Mouse (Mus musculus) liver, embryonic 14.5 days (tissue): ENCODE data around the gene Cct4. TPM values are rescaled to one million over a fixed set of nuclear protein-coding genes. Genes with fewer than 3 reads are reported as not detected.

Source experiments
- ATAC-seq: fragments of 200-750 bp; cut with Nextera tagmentation; 2 replicates; pipeline ENCODE4 v1.8.0; 2017; ENCODE audit warnings: moderate number of reproducible peaks, mild to moderate bottlenecking, moderate library complexity; ENCODE audit not compliant: insufficient read depth
- DNase-seq, 3 experiments: peaks; one replicate each; pipeline ENCODE4 v3.0.0-alpha.2; 2012 to 2013; ENCODE audit warnings: low read depth in 3 of 3, low spot score in 3 of 3
- H3K27ac ChIP-seq: fragments of 300-500 bp; sonication (generic); 2 replicates; pipeline ENCODE4 v1.5.1; 2014; ENCODE audit warnings: moderate library complexity, mild to moderate bottlenecking, control low read depth, inconsistent platforms
- H3K27me3 ChIP-seq: fragments of 300-500 bp; sonication (generic); 2 replicates; pipeline ENCODE4 v1.6.1; 2014; ENCODE audit warnings: mild to moderate bottlenecking, low read length, moderate library complexity; ENCODE audit not compliant: control insufficient read depth, insufficient read depth
- H3K36me3 ChIP-seq: fragments of 300-500 bp; sonication (generic); replicated peaks from 2 replicates; pipeline ENCODE4 v1.6.1; 2014; ENCODE audit warnings: low read depth; ENCODE audit not compliant: control insufficient read depth, insufficient read depth
- H3K4me1 ChIP-seq, 2 experiments: fragments of 200-500 bp in 1 of 2; fragments of 300-500 bp in 1 of 2; sonication (generic) in 1 of 2; replicated peaks; 2 replicates each; pipeline ENCODE4 v1.6.1; 2012 to 2014; ENCODE audit warnings: antibody characterized with exemption in 1 of 2, inconsistent platforms in 1 of 2, low read length in 1 of 2; ENCODE audit not compliant: control insufficient read depth in 2 of 2, insufficient read depth in 2 of 2
- H3K4me2 ChIP-seq: fragments of 300-500 bp; sonication (generic); 2 replicates; pipeline ENCODE4 v1.6.1; 2014; ENCODE audit warnings: low read depth, mild to moderate bottlenecking, control low read depth, moderate library complexity
- H3K4me3 ChIP-seq, 2 experiments: fragments of 200-500 bp in 1 of 2; fragments of 300-500 bp in 1 of 2; sonication (generic) in 1 of 2; 2 replicates each; pipeline ENCODE4 v1.5.1; 2012 to 2014; ENCODE audit warnings: low read depth in 2 of 2, low read length in 2 of 2, mild to moderate bottlenecking in 2 of 2, control low read depth in 1 of 2, inconsistent platforms in 1 of 2, moderate library complexity in 1 of 2; ENCODE audit not compliant: insufficient read depth in 1 of 2
- H3K9ac ChIP-seq: fragments of 300-500 bp; sonication (generic); replicated peaks from 2 replicates; pipeline ENCODE4 v1.6.1; 2014; ENCODE audit warnings: mild to moderate bottlenecking, control low read depth, moderate library complexity
- H3K9me3 ChIP-seq: fragments of 300-500 bp; sonication (generic); 2 replicates; pipeline ENCODE4 v1.6.1; 2016; ENCODE audit warnings: low read length, mixed read lengths; ENCODE audit not compliant: control insufficient read depth
- CTCF ChIP-seq: IDR thresholded peaks from 2 replicates; pipeline ENCODE4 v1.5.1; 2016; ENCODE audit warnings: antibody characterized with exemption, low read depth, control low read depth
- EP300 ChIP-seq: IDR thresholded peaks from 2 replicates; pipeline ENCODE4 v1.6.1; 2016; ENCODE audit warnings: antibody characterized with exemption, low read depth
- WGBS: fragments of 180-500 bp; shearing (Covaris S2); extraction: QIAGEN DNeasy Blood & Tissue Kit; methylation state at CpG from one replicate; pipeline ENCODE4 v1.1.7; 2014; ENCODE audit not compliant: insufficient replicate concordance; 5-methylcytosine and 5-hydroxymethylcytosine counted together
- polyA plus RNA-seq, 2 experiments: library from polyadenylated mRNA; depleted of rRNA in 1 of 2; stranded (reverse) in 1 of 2; unstranded in 1 of 2; fragments of >200 nt; fragmentation: Nextera tagmentation in 1 of 2; extraction: Ambion mirVana in 1 of 2; gene quantifications; 2 replicates each; pipeline versions ENCODE4 v1.2.1 to v1.2.3; 2012 to 2014

Gene Cct4
- polyA plus RNA-seq (2012; rRNA removed) (41.0 and 65.4 TPM in 2 replicates), polyA plus RNA-seq (2014; fragmentation: Nextera tagmentation; extraction: Ambion mirVana) (142 and 158 TPM in 2 replicates)

DNA sequence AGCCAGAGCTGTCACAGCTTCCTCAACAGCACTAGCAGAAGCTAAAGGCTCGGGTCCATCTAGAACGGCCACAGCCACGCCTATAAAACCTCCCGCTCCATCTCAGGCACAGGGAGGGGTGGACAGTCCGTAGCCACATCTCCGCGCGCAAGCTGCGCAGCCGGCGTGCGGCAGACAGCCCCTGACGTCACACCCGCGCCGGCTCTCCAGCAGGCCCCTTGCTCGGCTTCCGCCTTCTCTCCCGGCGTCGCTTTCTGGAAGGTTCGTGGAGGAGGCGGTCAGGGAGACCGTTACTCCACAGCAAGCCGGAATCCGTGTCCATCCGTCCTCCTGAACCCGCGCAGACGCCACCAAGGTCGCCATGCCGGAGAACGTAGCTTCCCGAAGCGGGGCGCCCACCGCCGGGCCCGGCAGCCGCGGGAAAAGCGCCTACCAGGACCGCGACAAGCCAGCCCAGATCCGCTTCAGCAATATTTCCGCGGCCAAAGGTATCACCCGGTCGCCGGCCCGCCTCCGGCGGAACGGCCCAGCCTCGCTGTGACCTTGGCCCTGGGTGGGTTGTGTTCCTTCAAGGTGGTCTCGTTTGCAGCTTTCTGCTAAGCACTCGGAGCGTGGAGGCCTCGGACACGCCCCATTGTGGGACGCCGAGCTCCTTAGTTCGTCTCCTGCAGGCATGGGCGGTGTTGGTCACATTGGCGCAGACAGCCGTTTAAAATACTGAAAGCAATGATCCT, at the start of gene Cct4:
TSS of gene Cct4 (plus strand) at position 127 of the 734 bp plus-strand sequence.
- Histone ChIP-seq H3K27ac (peak within 1 kb of the TSS; percentile 47), H3K9me3 (no peaks in the 10 kb centered on the region), H3K4me3 (peak within 1 kb of the TSS; percentile 65 to 71), H3K36me3 (peaks cover 22% of the 10 kb centered on the region), H3K4me1 (peaks cover 4 to 11% of the 10 kb centered on the region in 2 experiments), H3K4me2 (peak within 1 kb of the TSS; percentile 80), H3K27me3 (no peaks in the 10 kb centered on the region), H3K9ac (peak within 1 kb of the TSS; percentile 76)
- ATAC-seq, result peak; percentile 98
- under 1% methylated on average over 66 of the region's 66 CpGs for WGBS
- DNase-seq, result peak; percentile 78 to 82 (median 80)
- no peak for TF ChIP-seq CTCF
- TF ChIP-seq EP300, result 0 out of 2 replicates have a peak, but pooled peaks have one; percentile 45

DNA sequence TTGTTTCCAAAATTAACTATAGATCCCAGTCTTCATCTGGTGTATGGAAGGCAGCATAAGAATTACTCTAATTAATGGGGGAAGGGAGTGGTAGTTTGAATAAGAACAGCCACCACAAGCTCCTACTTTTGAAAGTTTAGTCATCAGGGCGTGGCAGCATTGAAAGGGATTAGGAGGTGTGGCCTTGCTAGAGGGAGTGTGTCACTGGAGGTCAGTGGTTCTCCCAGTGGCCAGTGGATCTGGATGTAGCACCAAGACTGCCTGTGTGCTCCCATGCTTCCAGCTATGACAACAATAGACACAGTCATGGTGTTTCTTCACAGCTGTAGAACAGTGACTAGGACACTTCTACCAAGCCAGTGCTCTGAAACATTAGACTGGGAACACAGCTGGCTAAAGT, 41.2 kb upstream of the Cct4 start:
- no peaks in the 10 kb centered on the region for H3K27me3 ChIP-seq
- 74% methylated on average over 1 of the region's 1 CpGs for WGBS
- H3K36me3 ChIP-seq, result no peaks in the 10 kb centered on the region
- DNase-seq, result no peak
- peaks cover 2 to 3% of the 10 kb centered on the region in 2 experiments; a peak in 3 of 4 replicates for H3K4me1 ChIP-seq
- no peak for ATAC-seq
- no peak overlapping the region for H3K9ac ChIP-seq
- no peak for TF ChIP-seq CTCF
- no peak for TF ChIP-seq EP300
- H3K9me3 ChIP-seq, result no peaks in the 10 kb centered on the region
- no peak overlapping the region for H3K4me2 ChIP-seq
- no peak overlapping the region for H3K27ac ChIP-seq
- no peak overlapping the region for H3K4me3 ChIP-seq

DNA sequence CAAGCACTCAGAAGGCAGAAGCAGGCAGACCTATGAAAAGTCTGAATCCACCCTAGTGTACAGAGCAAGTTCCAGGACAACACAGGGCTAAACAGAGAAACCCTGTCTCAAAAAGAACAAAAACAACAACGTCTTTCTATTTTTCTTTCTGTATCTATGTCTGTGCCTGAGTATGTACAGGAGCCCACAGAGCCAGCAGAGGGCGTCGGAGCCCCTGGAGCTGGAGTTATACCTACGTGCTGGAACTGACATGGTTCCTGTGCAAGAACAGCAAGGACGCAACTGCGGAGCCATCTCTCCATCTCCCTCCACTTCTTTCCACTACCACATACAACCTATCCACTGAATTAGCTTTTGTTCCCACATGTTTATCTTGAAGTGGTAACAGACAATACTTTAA, 40.2 kb upstream of the Cct4 start:
- H3K4me2 ChIP-seq, result no peak overlapping the region
- H3K9ac ChIP-seq, result no peak overlapping the region
- no peaks in the 10 kb centered on the region for H3K9me3 ChIP-seq
- 82% methylated on average over 6 of the region's 6 CpGs for WGBS
- H3K4me3 ChIP-seq, result no peak overlapping the region
- TF ChIP-seq CTCF (peak; percentile 53), EP300 (no peak)
- H3K4me1 ChIP-seq, result peaks cover 2% of the 10 kb centered on the region in 2 experiments; a peak in 3 of 4 replicates
- no peak for ATAC-seq
- no peaks in the 10 kb centered on the region for H3K27me3 ChIP-seq
- no peak for DNase-seq
- H3K36me3 ChIP-seq, result no peaks in the 10 kb centered on the region
- H3K27ac ChIP-seq, result no peak overlapping the region

DNA sequence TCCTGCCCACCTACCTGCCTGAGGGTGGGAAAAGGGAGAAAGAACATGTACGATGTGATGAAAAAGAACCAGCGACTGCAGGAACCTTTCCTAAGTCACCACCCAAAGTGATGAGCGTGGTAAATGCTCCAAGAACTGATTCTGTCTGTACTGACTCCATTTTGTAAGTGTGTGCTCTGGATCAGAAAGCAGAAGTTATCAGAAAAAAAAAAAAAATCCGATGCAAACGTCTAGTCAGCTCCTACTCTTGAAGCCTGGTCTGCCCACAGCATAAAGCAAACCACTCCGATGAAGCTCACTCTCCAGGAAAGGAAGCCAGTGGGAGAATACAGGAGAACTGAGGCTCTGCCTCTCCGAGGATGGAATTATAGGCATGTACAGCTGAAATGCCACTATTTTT, 37.7 kb upstream of the Cct4 start:
- no peaks in the 10 kb centered on the region for H3K9me3 ChIP-seq
- no peak for ATAC-seq
- H3K4me3 ChIP-seq, result no peak overlapping the region
- no peak overlapping the region for H3K9ac ChIP-seq
- DNase-seq, result no peak
- H3K4me1 ChIP-seq, result peaks cover 2% of the 10 kb centered on the region in 2 experiments; a peak in 3 of 4 replicates
- 64% methylated on average over 7 of the region's 7 CpGs for WGBS
- no peak for TF ChIP-seq EP300
- no peaks in the 10 kb centered on the region for H3K36me3 ChIP-seq
- no peak overlapping the region for H3K4me2 ChIP-seq
- H3K27ac ChIP-seq, result no peak overlapping the region
- no peaks in the 10 kb centered on the region for H3K27me3 ChIP-seq

DNA sequence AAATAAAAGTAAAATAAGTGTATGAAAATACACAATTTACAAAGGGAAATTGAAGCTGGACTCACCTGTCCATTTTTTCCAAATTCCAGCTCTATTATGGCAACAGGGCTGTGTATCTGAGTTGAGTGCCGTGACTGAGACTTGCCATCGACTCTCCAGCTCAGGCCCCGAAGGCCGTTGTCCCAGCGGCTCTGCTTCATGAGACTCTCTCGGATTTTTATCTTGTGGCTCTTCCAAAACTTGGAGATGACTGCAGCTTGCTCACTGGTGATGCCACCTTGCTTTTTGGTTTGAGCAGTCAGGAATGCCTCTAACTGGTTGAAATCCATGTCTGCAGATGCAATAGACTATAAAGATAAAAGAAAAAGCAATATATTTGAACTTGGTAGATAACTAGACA, 34.0 kb upstream of the Cct4 start:
- H3K27ac ChIP-seq, result no peak overlapping the region
- no peak for ATAC-seq
- no peak overlapping the region for H3K4me2 ChIP-seq
- H3K27me3 ChIP-seq, result no peaks in the 10 kb centered on the region
- H3K4me3 ChIP-seq, result no peak overlapping the region
- no peak overlapping the region for H3K9ac ChIP-seq
- no peaks in the 10 kb centered on the region for H3K4me1 ChIP-seq
- WGBS, result 82% methylated on average over 6 of the region's 6 CpGs
- TF ChIP-seq EP300, result no peak
- TF ChIP-seq CTCF, result no peak
- no peak for DNase-seq
- H3K9me3 ChIP-seq, result no peaks in the 10 kb centered on the region
- H3K36me3 ChIP-seq, result no peaks in the 10 kb centered on the region
